Mouse (Mus musculus) cortical plate, adult 2 months (tissue): Measurements from ENCODE around the gene Tuba4a.

ENCODE experiments used
- CTCF ChIP-seq: fragments of 200-500 bp; IDR thresholded peaks from 2 replicates; pipeline ENCODE4 v1.5.1; 2011; ENCODE audit warnings: mild to moderate bottlenecking, control low read depth, low read length; ENCODE audit not compliant: insufficient read depth; ENCODE audit errors: extremely low read depth
- POLR2A ChIP-seq: fragments of 200-500 bp; IDR thresholded peaks from 2 replicates; pipeline ENCODE4 v1.6.1; 2011; ENCODE audit warnings: mild to moderate bottlenecking, low read length, control low read depth; ENCODE audit not compliant: insufficient read depth; ENCODE audit errors: extremely low read depth

- no peak for TF ChIP-seq CTCF
- no peak for TF ChIP-seq POLR2A
These were observed 10.5 kb downstream of the Tuba4a start for GRCm38 (mm10) chr1:75208967-75209678.
